Mouse (Mus musculus): ENCODE measurements around the gene Map3k20. TPM values are rescaled to one million over a fixed set of nuclear protein-coding genes. Genes with fewer than 3 reads are reported as not detected.

The Map3k20 gene
- total and polyA plus RNA-seq, 2 experiments from 2014 or later = 3.4 to 8.5 TPM

- no peak for DNase-seq (ENCODE audit: low spot score)
- Histone ChIP-seq H3K9ac (replicated peaks; ENCODE audit: low read length, poor library complexity, severe bottlenecking) (no peak overlapping the region), H3K27me3 (ENCODE audit: insufficient read depth, low read length) (no peaks in the 10 kb centered on the region), H3K4me1 (ENCODE audit: insufficient read depth, low read length) (no peaks in the 10 kb centered on the region), H3K36me3 (ENCODE audit: insufficient read depth, low read length) (no peaks in the 10 kb centered on the region; the same call in 1 of the 2 replicates), H3K4me3 (ENCODE audit: low read depth, low read length) (no peak overlapping the region), H3K4me2 (ENCODE audit: low read depth, low read length, poor library complexity, severe bottlenecking) (no peak overlapping the region), H3K9me3 (ENCODE audit: low read length) (no peaks in the 10 kb centered on the region), H3K27ac (ENCODE audit: low read depth, low read length) (no peak overlapping the region)
- WGBS = 50% methylated on average over 18 of the region's 18 CpGs
- no peak for TF ChIP-seq CTCF (IDR thresholded peaks at IDR 0.05)
- no peak for ATAC-seq (ENCODE audit: low FRiP score)
Measured at GRCm38 (mm10) chr2:72252510-72253505, 32.6 kb upstream of the Map3k20 start.

- no peak overlapping the region for H3K9ac ChIP-seq (replicated peaks; ENCODE audit: low read length, poor library complexity, severe bottlenecking)
- no peak overlapping the region for H3K27ac ChIP-seq (ENCODE audit: low read depth, low read length)
- H3K4me1 ChIP-seq (ENCODE audit: insufficient read depth, low read length) = no peaks in the 10 kb centered on the region
- 58% methylated on average over 4 of the region's 4 CpGs for WGBS
- ATAC-seq (ENCODE audit: low FRiP score) (no peak), DNase-seq (ENCODE audit: low spot score) (no peak)
- no peak for TF ChIP-seq CTCF (IDR thresholded peaks at IDR 0.05)
- H3K9me3 ChIP-seq (ENCODE audit: low read length) = no peaks in the 10 kb centered on the region
- no peak overlapping the region for H3K4me3 ChIP-seq (ENCODE audit: low read depth, low read length)
- H3K27me3 ChIP-seq (ENCODE audit: insufficient read depth, low read length) = no peaks in the 10 kb centered on the region
- H3K36me3 ChIP-seq (ENCODE audit: insufficient read depth, low read length) = no peaks in the 10 kb centered on the region; the same call in 1 of the 2 replicates
- no peak overlapping the region for H3K4me2 ChIP-seq (ENCODE audit: low read depth, low read length, poor library complexity, severe bottlenecking)
Measured at GRCm38 (mm10) chr2:72253882-72254281, 31.6 kb upstream of the Map3k20 start.

- no peaks in the 10 kb centered on the region for H3K9me3 ChIP-seq (ENCODE audit: low read length)
- H3K4me3 ChIP-seq (ENCODE audit: low read depth, low read length) = no peak overlapping the region
- no peaks in the 10 kb centered on the region; the same call in 1 of the 2 replicates for H3K36me3 ChIP-seq (ENCODE audit: insufficient read depth, low read length)
- TF ChIP-seq CTCF (IDR thresholded peaks at IDR 0.05) = no peak
- ATAC-seq (ENCODE audit: low FRiP score) (no peak), DNase-seq (ENCODE audit: low spot score) (no peak)
- no peak overlapping the region for H3K9ac ChIP-seq (replicated peaks; ENCODE audit: low read length, poor library complexity, severe bottlenecking)
- H3K4me2 ChIP-seq (ENCODE audit: low read depth, low read length, poor library complexity, severe bottlenecking) = no peak overlapping the region
- H3K27me3 ChIP-seq (ENCODE audit: insufficient read depth, low read length) = no peaks in the 10 kb centered on the region
- H3K27ac ChIP-seq (ENCODE audit: low read depth, low read length) = no peak overlapping the region
- H3K4me1 ChIP-seq (ENCODE audit: insufficient read depth, low read length) = no peaks in the 10 kb centered on the region
- WGBS = 43% methylated on average over 14 of the region's 14 CpGs
Measured at GRCm38 (mm10) chr2:72254813-72255582, 30.4 kb upstream of the Map3k20 start.

DNA sequence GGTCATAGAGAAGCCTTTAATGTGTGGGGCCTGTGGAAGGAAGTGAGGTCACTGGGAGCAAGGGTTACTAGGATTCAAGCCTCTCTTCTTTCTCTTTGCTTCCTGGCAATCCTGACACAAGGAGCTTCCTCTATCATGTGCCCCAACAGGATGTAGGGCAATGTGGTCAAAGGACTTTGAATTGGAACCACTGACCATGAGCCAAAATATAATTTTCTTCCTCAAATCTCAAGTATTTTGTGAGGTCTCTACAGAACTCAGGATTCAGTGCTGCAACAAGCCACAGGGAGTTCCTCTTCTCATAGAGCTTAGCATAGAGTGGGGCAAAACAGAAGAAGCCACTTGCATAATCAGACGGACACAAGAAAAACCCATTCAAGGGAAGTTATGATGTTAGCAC is 24.7 kb upstream of the Map3k20 start:
- H3K27me3 ChIP-seq (ENCODE audit: insufficient read depth, low read length) = no peaks in the 10 kb centered on the region
- H3K4me1 ChIP-seq (ENCODE audit: insufficient read depth, low read length) = no peaks in the 10 kb centered on the region
- no peaks in the 10 kb centered on the region for H3K9me3 ChIP-seq (ENCODE audit: low read length)
- H3K36me3 ChIP-seq (ENCODE audit: insufficient read depth, low read length) = no peaks in the 10 kb centered on the region; the same call in 1 of the 2 replicates
- 81% methylated on average over 1 of the region's 1 CpGs for WGBS
- no peak for TF ChIP-seq CTCF (IDR thresholded peaks at IDR 0.05)
- no peak overlapping the region for H3K4me2 ChIP-seq (ENCODE audit: low read depth, low read length, poor library complexity, severe bottlenecking)
- no peak for ATAC-seq (ENCODE audit: low FRiP score)
- DNase-seq (ENCODE audit: low spot score) = no peak
- H3K4me3 ChIP-seq (ENCODE audit: low read depth, low read length) = no peak overlapping the region
- no peak overlapping the region for H3K9ac ChIP-seq (replicated peaks; ENCODE audit: low read length, poor library complexity, severe bottlenecking)
- H3K27ac ChIP-seq (ENCODE audit: low read depth, low read length) = no peak overlapping the region

DNA sequence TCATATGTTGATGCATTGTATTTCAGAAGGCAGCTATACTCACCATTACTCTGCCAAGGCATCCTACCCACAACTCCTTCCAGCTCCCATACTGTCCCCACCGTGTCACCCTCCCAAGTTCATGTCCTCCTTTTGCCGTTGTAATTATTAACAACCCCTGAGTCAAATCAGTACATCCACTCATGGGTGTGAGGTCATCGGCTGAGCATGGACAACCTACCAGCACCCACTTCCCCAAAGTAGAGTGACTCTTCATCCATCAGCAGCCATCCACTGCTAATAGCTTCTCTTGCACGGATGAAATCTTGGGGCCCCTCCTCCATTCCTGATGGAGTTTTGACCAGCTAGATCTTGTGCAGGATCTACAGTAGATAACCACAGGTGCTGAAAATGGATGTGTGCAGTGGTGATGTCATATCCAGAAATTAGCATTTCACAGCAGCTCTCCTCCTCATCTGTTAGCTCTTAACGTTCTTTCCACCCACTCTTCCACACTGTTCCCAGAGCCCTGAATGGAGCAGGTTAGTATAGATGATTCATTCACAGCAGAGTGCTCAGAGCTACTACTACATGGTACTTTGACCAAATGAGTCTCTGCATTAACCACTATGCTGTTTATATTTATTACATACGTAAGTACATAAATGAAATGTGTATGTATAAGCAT is 22.5 kb upstream of the Map3k20 start:
- no peak for TF ChIP-seq CTCF (IDR thresholded peaks at IDR 0.05)
- Histone ChIP-seq H3K27ac (ENCODE audit: low read depth, low read length) (no peak overlapping the region), H3K4me1 (ENCODE audit: insufficient read depth, low read length) (no peaks in the 10 kb centered on the region), H3K4me2 (ENCODE audit: low read depth, low read length, poor library complexity, severe bottlenecking) (no peak overlapping the region), H3K27me3 (ENCODE audit: insufficient read depth, low read length) (no peaks in the 10 kb centered on the region), H3K4me3 (ENCODE audit: low read depth, low read length) (no peak overlapping the region), H3K36me3 (ENCODE audit: insufficient read depth, low read length) (no peaks in the 10 kb centered on the region), H3K9me3 (ENCODE audit: low read length) (no peaks in the 10 kb centered on the region), H3K9ac (replicated peaks; ENCODE audit: low read length, poor library complexity, severe bottlenecking) (no peak overlapping the region)
- DNase-seq (ENCODE audit: low spot score) = no peak
- ATAC-seq (ENCODE audit: low FRiP score) = no peak
- 89% methylated on average over 6 of the region's 6 CpGs for WGBS
